Mouse (Mus musculus): Measurements from ENCODE around the gene Gm36079. TPM values are rescaled to one million over a fixed set of nuclear protein-coding genes. Genes with fewer than 3 reads are reported as not detected.
"Not testable (repeated sequence)": the region's sequence is repeated elsewhere in the genome, so short reads cannot be mapped to it uniquely, and the experiment has no call there.

The Gm36079 gene
- polyA plus RNA-seq, 1 experiment from 2014 or later = not detected

DNA sequence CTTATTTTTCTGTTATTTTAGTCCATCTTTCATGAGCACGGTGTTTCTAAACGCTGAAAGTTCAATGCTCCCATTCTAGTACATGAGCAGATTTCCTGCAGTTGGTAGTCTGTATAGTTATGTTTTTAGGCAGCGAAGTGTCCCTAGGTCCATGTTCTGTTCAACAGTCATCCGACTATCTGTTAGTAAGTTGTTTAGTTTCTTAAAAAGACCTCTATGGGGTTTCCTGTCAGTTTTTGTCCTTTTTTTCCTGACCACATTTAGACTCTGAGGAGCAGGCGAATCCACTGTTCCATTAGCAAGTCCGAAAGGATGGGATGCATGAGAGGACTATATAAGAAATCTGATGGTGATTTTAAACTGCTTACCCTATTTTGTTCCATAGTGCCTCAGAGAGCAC, 11.1 kb upstream of the Gm36079 start:
- 5% methylated on average over 6 of the region's 6 CpGs for WGBS
- not testable (repeated sequence) for H3K36me3 ChIP-seq (ENCODE audit: insufficient read depth, low read length); ATAC-seq (ENCODE audit: low FRiP score, low TSS enrichment); H3K27ac ChIP-seq (ENCODE audit: low read length); H3K4me2 ChIP-seq (replicated peaks; ENCODE audit: low read depth, low read length); H3K9ac ChIP-seq (replicated peaks; ENCODE audit: low read length); H3K9me3 ChIP-seq (ENCODE audit: low read length); H3K4me1 ChIP-seq (ENCODE audit: insufficient read depth, low read length); H3K4me3 ChIP-seq (ENCODE audit: low read length)
- H3K27me3 ChIP-seq (ENCODE audit: insufficient read depth, low read length) = peaks cover 23% of the 10 kb centered on the region

DNA sequence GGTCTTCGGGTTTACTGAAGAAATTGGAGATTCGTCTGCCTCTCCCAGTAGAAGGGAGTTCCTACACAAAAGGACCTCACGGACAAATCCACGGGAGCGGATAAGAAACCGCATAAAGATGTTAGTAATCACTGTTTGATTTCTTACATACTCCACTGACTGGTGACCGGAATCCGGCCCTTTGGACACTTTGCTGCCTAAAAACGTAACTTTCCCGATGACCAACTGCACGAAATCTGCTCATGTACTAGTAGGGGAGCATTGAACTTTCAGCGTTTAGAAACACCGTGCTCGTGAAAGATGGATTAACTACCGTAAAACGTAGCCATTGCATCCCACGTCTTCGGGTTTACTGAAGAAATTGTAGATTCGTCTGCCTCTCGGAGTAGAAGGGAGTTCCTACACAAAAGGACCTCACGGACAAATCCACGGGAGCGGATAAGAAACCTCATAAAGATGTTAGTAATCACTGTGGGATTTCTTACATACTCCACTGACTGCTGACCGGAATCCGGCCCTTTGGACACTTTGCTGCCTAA, 9.8 kb upstream of the Gm36079 start:
- peaks cover 23% of the 10 kb centered on the region for H3K27me3 ChIP-seq (ENCODE audit: insufficient read depth, low read length)
- H3K4me2 ChIP-seq (replicated peaks; ENCODE audit: low read depth, low read length); ATAC-seq (ENCODE audit: low FRiP score, low TSS enrichment); H3K9me3 ChIP-seq (ENCODE audit: low read length); H3K9ac ChIP-seq (replicated peaks; ENCODE audit: low read length); H3K36me3 ChIP-seq (ENCODE audit: insufficient read depth, low read length); H3K4me1 ChIP-seq (ENCODE audit: insufficient read depth, low read length); H3K27ac ChIP-seq (ENCODE audit: low read length); H3K4me3 ChIP-seq (ENCODE audit: low read length): not testable (repeated sequence)
- WGBS = 1% methylated on average over 23 of the region's 25 CpGs

DNA sequence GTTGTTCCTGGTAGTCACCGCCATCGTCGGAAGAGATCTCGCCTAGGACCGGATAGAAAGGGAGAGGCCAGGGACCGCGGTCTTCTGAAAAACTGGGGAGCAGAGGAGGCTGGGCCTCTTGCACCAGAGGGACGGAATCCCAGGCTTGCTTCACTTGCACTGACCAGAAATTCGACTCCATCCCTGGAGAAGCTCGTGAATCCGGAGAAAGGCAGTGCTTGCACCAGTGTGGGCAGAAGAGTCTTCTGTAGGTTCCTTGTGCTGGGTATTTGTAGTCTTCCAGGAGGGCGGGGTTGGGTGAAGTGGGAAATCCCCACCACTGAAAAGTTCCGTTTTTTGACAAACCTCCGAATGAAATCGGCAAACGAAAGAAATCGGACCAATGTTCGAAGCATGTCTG, 8.3 kb upstream of the Gm36079 start:
- WGBS = 0% methylated on average over 8 of the region's 18 CpGs
- H3K36me3 ChIP-seq (ENCODE audit: insufficient read depth, low read length); H3K4me2 ChIP-seq (replicated peaks; ENCODE audit: low read depth, low read length); ATAC-seq (ENCODE audit: low FRiP score, low TSS enrichment); H3K4me1 ChIP-seq (ENCODE audit: insufficient read depth, low read length); H3K9me3 ChIP-seq (ENCODE audit: low read length); H3K27ac ChIP-seq (ENCODE audit: low read length); H3K4me3 ChIP-seq (ENCODE audit: low read length); H3K9ac ChIP-seq (replicated peaks; ENCODE audit: low read length): not testable (repeated sequence)
- H3K27me3 ChIP-seq (ENCODE audit: insufficient read depth, low read length) = peaks cover 23% of the 10 kb centered on the region

DNA sequence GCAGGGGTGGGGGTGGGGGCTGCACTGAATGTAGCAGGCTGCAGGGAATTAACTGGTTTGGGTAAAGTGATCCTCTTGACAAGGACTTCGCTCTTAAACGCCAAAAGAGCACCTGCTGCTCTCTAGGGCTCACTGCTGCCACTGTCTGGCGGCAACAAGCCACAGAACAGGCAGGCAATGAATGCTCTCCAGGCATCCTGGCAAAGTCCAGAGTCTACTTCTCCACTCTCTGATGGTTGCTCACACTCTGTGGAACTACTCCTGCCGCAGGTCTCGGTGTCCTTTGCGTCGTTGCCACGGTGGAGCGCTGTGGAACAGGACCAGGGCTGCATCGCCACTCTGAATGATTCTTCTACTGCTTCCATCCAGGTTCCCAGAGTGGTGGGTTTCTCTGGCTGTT, 7.8 kb upstream of the Gm36079 start:
- H3K9ac ChIP-seq (replicated peaks; ENCODE audit: low read length); H3K36me3 ChIP-seq (ENCODE audit: insufficient read depth, low read length); H3K4me1 ChIP-seq (ENCODE audit: insufficient read depth, low read length); H3K9me3 ChIP-seq (ENCODE audit: low read length); H3K27ac ChIP-seq (ENCODE audit: low read length); H3K4me3 ChIP-seq (ENCODE audit: low read length); H3K4me2 ChIP-seq (replicated peaks; ENCODE audit: low read depth, low read length): not testable (repeated sequence)
- H3K27me3 ChIP-seq (ENCODE audit: insufficient read depth, low read length) = peaks cover 23% of the 10 kb centered on the region
- 0% methylated on average over 3 of the region's 10 CpGs for WGBS
- peak; percentile 71; the same call in 1 of the 2 replicates for ATAC-seq (ENCODE audit: low FRiP score, low TSS enrichment)

DNA sequence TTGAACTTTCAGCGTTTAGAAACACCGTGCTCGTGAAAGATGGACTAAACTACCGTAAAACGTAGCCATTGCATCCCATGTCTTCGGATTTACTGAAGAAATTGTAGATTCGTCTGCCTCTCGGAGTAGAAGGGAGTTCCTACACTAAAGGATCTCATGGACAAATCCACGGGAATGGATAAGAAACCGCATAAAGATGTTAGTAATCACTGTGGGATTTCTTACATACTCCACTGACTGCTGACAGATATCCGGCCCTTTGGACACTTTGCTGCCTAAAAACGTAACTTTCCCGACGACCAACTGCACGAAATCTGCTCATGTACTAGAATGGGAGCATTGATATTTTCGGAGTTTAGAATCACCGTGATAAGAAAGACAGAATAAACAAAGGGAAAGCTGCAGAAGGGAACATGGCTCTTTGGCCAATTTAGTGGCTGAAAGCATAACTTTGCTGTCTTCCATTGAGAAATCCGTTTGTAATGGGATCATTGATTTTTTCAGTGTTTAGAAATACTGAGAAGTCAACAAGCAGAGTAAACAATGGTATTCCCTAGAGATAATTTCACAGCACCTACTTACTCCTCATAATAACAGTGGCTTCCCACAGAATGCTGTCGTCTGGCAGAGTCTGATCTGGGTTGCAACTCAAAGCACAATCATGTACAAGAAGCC, 6.8 kb upstream of the Gm36079 start:
- H3K9me3 ChIP-seq (ENCODE audit: low read length); H3K4me3 ChIP-seq (ENCODE audit: low read length); H3K4me2 ChIP-seq (replicated peaks; ENCODE audit: low read depth, low read length); H3K4me1 ChIP-seq (ENCODE audit: insufficient read depth, low read length); H3K27ac ChIP-seq (ENCODE audit: low read length); H3K9ac ChIP-seq (replicated peaks; ENCODE audit: low read length); H3K36me3 ChIP-seq (ENCODE audit: insufficient read depth, low read length); ATAC-seq (ENCODE audit: low FRiP score, low TSS enrichment): not testable (repeated sequence)
- peaks cover 22% of the 10 kb centered on the region for H3K27me3 ChIP-seq (ENCODE audit: insufficient read depth, low read length)
- 1% methylated on average over 17 of the region's 19 CpGs for WGBS

DNA sequence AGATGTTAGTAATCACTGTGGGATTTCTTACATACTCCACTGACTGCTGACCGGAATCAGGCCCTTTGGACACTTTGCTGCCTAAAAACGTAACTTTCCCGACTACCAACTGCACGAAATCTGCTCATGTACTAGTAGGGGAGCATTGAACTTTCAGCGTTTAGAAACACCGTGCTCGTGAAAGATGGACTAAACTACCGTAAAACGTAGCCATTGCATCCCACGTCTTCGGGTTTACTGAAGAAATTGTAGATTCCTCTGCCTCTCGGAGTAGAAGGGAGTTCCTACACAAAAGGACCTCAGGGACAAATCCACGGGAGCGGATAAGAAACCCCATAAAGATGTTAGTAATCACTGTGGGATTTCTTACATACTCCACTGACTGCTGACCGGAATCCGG, 4.9 kb upstream of the Gm36079 start:
- H3K27ac ChIP-seq (ENCODE audit: low read length); H3K36me3 ChIP-seq (ENCODE audit: insufficient read depth, low read length); H3K4me2 ChIP-seq (replicated peaks; ENCODE audit: low read depth, low read length); ATAC-seq (ENCODE audit: low FRiP score, low TSS enrichment); H3K9ac ChIP-seq (replicated peaks; ENCODE audit: low read length); H3K4me1 ChIP-seq (ENCODE audit: insufficient read depth, low read length); H3K9me3 ChIP-seq (ENCODE audit: low read length); H3K4me3 ChIP-seq (ENCODE audit: low read length): not testable (repeated sequence)
- peaks cover 11% of the 10 kb centered on the region; the same call in 1 of the 2 replicates for H3K27me3 ChIP-seq (ENCODE audit: insufficient read depth, low read length)
- WGBS = 3% methylated on average over 12 of the region's 16 CpGs

DNA sequence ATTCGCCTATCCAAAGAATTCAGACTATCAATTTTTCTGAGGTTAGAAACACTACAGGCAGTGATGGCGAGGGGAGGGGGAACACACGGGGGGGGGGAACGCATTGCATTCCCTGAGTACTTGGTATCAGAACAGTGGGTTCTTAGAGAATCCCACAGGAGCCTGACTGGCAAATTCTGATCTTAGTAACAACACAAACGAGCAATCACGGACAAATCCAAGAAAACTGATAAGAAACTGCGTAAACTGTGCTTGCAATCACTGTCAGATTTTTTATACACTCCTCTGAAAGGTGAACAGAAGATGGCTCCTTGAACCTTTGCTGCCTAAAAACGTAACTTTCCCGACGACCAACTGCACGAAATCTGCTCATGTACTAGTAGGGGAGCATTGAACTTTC, 557 bp upstream of the Gm36079 start:
- ATAC-seq (ENCODE audit: low FRiP score, low TSS enrichment); H3K4me2 ChIP-seq (replicated peaks; ENCODE audit: low read depth, low read length): not testable (repeated sequence)
- under 1% methylated on average over 11 of the region's 11 CpGs for WGBS

DNA sequence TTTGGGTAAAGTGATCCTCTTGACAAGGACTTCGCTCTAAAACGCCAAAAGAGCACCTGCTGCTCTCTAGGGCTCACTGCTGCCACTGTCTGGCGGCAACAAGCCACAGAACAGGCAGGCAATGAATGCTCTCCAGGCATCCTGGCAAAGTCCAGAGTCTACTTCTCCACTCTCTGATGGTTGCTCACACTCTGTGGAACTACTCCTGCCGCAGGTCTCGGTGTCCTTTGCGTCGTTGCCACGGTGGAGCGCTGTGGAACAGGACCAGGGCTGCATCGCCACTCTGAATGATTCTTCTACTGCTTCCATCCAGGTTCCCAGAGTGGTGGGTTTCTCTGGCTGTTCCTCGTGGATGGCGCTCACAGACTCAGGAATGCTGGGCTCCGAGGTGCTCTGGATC, 438 bp downstream of the Gm36079 start:
- ATAC-seq (ENCODE audit: low FRiP score, low TSS enrichment) = peak; percentile 61; the same call in 1 of the 2 replicates
- H3K27ac ChIP-seq (ENCODE audit: low read length); H3K4me2 ChIP-seq (replicated peaks; ENCODE audit: low read depth, low read length); H3K36me3 ChIP-seq (ENCODE audit: insufficient read depth, low read length); H3K9ac ChIP-seq (replicated peaks; ENCODE audit: low read length); H3K4me1 ChIP-seq (ENCODE audit: insufficient read depth, low read length); H3K4me3 ChIP-seq (ENCODE audit: low read length); H3K9me3 ChIP-seq (ENCODE audit: low read length): not testable (repeated sequence)
- peaks cover 15% of the 10 kb centered on the region for H3K27me3 ChIP-seq (ENCODE audit: insufficient read depth, low read length)
- 0% methylated on average over 3 of the region's 13 CpGs for WGBS

More for the DNA sequence above, 557 bp upstream of the Gm36079 start:
- H3K9ac ChIP-seq (replicated peaks; ENCODE audit: low read length); H3K36me3 ChIP-seq (ENCODE audit: insufficient read depth, low read length); H3K27ac ChIP-seq (ENCODE audit: low read length); H3K4me3 ChIP-seq (ENCODE audit: low read length); H3K4me1 ChIP-seq (ENCODE audit: insufficient read depth, low read length); H3K9me3 ChIP-seq (ENCODE audit: low read length): not testable (repeated sequence)
- H3K27me3 ChIP-seq (ENCODE audit: insufficient read depth, low read length) = peaks cover 15% of the 10 kb centered on the region

DNA sequence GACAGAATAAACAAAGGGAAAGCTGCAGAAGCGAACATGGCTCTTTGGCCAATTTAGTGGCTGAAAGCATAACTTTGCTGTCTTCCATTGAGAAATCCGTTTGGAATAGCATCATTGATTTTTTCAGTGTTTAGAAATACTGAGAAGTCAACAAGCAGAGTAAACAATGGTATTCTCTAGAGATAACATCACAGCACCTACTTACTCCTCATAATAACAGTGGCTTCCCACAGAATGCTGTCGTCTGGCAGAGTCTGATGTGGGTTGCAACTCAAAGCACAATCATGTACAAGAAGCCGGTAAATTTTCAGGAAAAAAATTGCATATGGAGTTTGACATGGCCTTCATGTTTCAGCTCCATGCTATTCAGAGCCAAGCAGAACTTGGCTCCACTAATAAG, 1.2 kb downstream of the Gm36079 start:
- H3K27me3 ChIP-seq (ENCODE audit: insufficient read depth, low read length) = peaks cover 15% of the 10 kb centered on the region

DNA sequence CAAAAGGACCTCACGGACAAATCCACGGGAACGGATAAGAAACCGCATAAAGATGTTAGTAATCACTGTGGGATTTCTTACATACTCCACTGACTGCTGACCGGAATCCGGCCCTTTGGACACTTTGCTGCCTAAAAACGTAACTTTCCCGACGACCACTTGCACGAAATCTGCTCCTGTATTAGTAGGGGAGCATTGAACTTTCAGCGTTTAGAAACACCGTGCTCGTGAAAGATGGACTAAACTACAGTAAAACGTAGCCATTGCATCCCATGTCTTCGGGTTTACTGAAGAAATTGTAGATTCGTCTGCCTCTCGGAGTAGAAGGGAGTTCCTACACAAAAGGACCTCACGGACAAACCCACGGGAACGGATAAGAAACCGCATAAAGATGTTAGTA, 1.8 kb downstream of the Gm36079 start:
- not testable (repeated sequence) for ATAC-seq (ENCODE audit: low FRiP score, low TSS enrichment); H3K4me2 ChIP-seq (replicated peaks; ENCODE audit: low read depth, low read length); H3K9me3 ChIP-seq (ENCODE audit: low read length); H3K4me1 ChIP-seq (ENCODE audit: insufficient read depth, low read length); H3K27ac ChIP-seq (ENCODE audit: low read length); H3K36me3 ChIP-seq (ENCODE audit: insufficient read depth, low read length); H3K9ac ChIP-seq (replicated peaks; ENCODE audit: low read length); H3K4me3 ChIP-seq (ENCODE audit: low read length)
- H3K27me3 ChIP-seq (ENCODE audit: insufficient read depth, low read length) = peaks cover 15% of the 10 kb centered on the region
- 3% methylated on average over 19 of the region's 21 CpGs for WGBS

More for the DNA sequence above, 1.2 kb downstream of the Gm36079 start:
- H3K36me3 ChIP-seq (ENCODE audit: insufficient read depth, low read length); H3K4me1 ChIP-seq (ENCODE audit: insufficient read depth, low read length); H3K9me3 ChIP-seq (ENCODE audit: low read length); H3K9ac ChIP-seq (replicated peaks; ENCODE audit: low read length); H3K4me3 ChIP-seq (ENCODE audit: low read length); H3K27ac ChIP-seq (ENCODE audit: low read length); ATAC-seq (ENCODE audit: low FRiP score, low TSS enrichment); H3K4me2 ChIP-seq (replicated peaks; ENCODE audit: low read depth, low read length): not testable (repeated sequence)
- 10% methylated on average over 4 of the region's 4 CpGs for WGBS

Measured in kidney, embryonic 16.5 days (tissue).